Mouse (Mus musculus): ENCODE results near the gene Csrp1.
A peak's percentile ranks its signal among the peaks of the same experiment; 100 is the strongest.

The Csrp1 gene

DNA sequence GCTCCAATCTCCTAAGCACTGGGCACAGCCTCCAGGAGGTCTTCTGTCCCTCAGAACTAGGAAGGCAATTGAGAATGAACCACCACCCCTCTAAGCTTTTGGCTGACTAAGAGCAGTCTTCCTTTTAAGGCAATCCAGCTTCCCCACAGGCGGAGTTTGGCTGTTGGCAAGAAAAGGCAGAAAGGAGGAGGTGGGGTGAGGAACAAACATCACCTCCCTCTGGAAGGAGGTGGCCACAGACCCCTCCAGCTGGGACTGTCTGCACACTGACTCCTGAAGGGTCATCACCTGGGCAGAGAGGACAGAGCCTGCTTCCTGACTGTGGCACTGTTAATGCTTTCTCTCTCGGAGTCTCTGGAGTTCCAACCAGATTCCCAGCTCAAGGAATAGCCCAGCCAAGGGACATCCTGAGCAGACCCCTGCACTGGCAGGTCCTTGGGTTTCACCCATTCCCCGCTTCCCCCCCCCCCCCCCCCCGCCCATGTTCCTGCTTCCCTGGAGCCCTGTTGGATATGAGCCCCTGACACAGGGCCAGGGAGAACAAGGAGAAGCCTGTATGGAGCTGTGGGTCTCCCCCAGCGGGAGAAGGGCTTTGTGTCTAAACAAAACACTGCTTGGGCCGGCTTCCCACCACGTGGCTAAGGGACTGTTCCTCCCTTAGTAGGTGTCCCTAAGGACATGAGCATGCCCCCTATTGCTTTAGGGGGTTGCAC is 14.5 kb downstream of the Csrp1 start:
- no peak for DNase-seq

- no peak for DNase-seq
These were observed 15.6 kb downstream of the Csrp1 start for GRCm38 (mm10) chr1:135735460-135735859.

DNA sequence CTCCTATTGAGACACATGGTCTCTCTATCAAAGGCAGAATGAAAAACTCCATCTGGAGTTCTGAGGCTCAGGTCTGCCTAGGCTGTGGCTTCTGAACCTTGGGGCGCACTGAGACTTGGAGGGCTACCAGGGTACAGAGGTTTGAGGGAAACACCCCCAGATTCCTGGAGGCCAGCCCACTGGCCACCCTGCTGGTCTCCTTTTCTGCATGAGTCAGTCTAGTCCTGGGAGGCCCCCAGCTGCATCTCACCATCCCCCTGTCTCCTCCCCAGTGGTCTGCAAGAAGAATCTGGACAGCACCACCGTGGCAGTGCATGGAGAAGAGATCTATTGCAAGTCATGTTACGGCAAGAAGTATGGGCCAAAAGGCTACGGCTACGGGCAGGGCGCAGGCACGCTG is 25.1 kb downstream of the Csrp1 start:
- DNase-seq: no peak

GRCm38 (mm10) chr1:135746248-135746647 is 26.4 kb downstream of the Csrp1 start:
- no peak for DNase-seq

GRCm38 (mm10) chr1:135752737-135753348 is 33.0 kb downstream of the Csrp1 start:
- DNase-seq: peak; percentile 86 to 90

DNA sequence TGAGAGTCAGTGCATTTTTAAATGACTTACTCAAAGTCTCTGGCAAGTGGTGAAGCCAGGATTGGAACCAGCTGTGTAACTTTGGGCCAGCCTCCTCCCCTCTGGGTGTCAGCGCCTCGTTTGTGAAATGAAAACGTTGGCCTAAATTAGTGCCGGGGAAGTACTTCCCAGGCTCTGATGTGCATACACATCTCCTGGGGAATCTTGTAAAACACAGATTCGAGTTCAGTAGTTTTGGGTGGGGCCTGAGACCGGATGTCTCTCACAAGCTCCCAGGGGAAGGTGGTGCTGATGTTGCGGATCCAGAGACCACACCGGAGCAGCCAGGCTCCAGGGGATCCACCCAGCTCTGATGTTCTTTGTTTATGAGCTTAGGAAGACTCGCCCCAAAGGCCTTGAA is 35.4 kb downstream of the Csrp1 start:
- no peak for DNase-seq

DNA sequence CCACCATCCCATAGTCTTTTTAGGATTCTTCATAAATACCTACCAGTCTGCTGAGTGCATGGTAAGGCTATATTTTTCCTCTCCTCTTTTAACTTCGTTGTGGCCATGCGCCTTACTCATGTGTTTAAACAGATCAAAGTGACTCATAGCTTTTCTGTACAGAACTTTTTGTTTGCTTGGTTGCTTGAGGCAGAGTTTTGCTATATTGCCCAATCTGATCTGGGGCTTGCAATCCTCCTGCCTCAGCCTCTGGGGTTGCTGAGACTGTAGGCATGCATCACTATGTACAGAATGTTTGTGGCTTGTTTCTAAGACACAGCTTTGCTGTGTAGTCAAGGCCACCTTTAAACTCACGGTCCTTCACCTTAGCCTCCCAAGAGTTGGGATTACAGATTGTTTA is 36.1 kb downstream of the Csrp1 start:
- no peak for DNase-seq

DNA sequence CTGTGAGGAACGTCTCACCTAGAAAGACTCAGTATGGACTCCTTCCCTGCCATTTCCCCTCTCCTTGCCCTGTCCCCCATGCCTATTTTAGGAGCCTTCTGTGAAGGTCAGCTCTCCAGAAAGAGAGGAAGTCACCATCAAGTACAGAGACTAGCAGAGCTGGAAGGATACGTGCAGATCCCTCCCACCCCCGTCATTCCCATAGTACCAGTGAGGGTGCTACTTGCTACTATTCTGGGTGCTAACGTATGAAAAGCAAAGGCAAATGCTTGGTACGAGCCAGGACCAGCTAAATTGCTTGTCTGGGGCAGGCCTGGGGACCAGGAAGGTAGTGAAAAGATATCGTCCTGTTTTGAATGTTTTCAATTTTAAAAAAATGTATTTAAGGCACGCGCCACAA is 37.4 kb downstream of the Csrp1 start:
- no peak for DNase-seq

DNA sequence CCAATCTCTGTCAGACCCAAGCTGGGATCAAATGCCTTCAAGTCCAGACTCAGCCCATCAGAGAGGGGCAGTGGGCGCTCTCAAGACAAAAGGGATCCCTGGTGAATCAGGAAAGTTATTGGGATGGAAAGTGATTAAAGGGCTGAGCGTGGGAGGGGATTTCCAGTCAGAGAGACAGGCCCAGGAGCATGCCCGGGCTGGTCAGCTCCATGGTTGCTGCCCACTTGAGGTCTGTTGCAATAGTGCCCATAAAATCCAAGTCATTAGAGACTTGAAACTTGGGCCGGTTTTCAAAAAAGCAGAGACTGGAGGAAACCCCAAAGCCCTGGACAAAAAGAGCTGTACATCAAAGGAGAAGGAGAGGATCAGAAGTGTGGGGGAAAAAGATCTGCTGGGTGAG is 39.8 kb downstream of the Csrp1 start:
- DNase-seq: no peak

DNA sequence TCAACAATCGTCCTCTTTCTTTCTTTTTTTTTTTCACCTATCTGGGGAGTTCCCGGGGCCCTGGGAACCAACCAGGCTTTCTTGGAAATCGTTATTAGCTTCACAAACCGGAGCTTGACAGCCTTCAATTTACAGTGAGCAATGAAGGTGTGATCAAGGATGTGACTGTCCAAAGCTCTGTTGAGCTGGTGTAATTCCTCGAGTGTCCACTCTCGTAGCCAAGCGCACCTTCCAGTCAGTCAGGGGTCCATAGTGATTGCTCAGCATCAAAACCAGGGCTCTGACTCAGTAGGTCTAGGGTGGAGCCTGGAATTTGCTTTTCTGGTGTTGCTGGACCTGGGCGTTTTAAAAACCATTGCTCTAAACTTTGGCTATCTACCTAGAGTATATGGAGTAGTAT is 40.4 kb downstream of the Csrp1 start:
- DNase-seq: no peak

DNA sequence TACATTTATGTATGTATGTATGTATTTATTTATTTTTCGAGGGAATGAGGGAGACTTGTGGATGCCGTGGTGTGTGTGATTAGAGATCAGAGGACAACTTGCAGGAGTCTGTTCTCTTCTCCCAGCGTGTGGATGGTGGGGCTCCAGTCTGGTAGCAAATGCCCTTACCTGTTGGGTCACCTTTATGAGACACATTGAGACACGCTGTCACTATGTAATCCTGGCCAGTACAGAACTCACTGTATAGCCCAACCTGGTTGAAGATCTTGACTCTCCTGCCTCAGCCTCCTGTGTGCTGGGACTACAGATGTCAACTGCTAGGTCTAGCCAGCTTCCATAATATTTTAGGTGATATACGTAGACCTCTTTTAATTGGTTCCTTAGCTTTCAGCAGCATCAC is 41.9 kb downstream of the Csrp1 start:
- DNase-seq: no peak

GRCm38 (mm10) chr1:135763503-135764205 is 43.8 kb downstream of the Csrp1 start:
- no peak for DNase-seq

- DNase-seq: no peak
These were observed 44.3 kb downstream of the Csrp1 start for GRCm38 (mm10) chr1:135764206-135764528.

DNA sequence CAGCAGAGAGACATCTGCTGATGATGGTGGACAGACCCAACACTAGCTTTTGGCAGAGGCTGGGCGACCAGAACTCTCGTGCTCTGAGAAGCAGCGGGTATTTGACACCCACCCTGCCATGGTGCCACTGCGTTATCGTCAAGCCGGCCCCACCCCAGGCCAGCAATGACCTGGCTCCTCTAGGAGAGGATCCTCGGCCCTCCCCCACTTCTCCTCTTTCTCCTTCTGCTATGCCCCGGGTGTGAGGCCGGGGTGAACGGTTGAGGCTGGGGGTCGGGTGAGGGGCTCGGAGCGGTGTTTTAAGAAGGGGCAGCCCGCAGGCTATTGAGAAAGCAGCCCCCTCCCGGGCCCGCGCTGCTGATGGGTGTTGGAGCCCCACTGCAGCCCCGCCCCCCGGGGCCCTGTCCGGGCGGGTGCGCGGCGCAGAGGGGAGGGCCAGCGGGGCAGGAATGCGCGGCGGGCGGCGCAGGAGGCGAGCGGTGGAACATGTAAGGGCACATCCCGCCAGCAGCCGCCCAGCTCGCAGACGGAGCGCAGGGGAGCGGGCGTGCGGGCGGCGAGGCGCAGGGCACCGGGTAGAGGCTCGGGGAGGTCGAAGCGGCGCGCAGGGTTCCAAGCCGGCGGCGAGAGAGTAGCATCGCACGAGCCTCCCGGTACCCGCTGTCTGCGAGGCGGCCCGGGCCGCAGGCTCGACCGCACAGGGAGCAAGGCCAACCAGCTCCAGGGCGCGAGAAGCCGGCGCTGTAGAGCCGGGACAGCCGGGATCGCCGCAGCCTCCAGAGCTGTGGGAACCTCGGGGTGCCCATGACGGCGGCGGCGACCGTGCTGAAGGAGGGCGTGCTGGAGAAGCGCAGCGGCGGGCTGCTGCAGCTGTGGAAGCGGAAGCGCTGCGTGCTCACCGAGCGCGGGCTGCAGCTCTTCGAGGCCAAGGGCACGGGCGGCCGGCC is 46.1 kb downstream of the Csrp1 start, which contains the start of gene Phlda3:
Gene Phlda3 (plus strand): TSS at position 475 of the 947 bp plus-strand sequence.
- peak; percentile 66 to 74 for DNase-seq

DNA sequence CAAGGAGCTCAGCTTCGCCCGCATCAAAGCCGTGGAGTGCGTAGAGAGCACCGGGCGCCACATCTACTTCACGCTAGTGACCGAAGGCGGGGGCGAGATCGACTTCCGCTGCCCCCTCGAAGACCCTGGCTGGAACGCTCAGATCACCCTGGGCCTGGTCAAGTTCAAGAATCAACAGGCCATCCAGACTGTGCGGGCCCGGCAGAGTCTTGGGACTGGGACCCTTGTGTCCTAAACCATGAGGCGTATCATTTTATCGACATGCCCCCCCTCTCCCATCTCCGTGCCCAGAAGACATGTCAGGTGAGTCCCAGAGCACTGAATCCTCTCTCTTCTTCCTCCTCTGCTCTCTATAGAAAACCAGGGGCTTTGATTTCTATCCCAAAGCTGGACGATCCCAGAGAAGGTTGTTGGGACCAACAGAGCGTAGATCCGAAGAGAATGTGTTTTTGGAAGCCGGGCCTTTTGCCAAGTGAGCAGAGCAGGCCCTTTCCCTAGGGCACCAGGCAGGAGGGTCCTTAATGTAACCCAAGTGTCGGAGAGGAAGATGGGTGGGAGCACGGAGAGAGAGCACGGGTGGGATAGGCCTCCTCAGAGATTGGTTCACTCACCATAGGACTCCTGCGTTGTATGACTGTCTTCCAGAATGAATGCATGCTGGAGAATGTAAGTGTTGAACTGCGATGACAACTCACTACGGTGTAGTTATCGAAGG is 46.9 kb downstream of the Csrp1 start:
- no peak for DNase-seq

DNA sequence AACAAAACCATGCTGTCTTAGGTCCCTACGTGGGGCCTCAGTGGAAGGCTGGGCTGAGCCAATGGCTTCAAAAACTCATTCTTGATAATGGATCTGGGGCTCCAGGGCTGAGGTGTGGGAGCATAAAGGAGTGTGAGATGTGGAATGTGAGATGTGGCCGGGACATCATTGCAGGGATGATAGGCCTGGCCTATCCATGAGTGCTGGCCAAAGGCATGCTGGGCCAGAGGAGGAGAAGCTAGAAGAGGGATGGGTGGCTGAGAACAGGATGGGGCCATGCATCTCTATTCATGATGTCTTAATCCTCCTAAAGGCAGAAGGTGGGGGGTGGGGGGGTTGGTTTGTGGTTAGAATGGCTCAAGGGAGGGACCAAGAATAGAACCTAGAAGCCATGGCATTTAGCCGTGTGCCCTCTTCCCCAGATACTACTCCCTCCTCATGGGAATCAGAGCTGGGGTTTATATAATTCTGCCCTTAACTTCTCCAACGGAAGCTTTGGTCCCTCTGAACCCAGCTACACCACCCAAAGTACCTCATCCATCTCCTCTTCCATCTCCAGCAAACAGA is 47.5 kb downstream of the Csrp1 start:
- no peak for DNase-seq

DNA sequence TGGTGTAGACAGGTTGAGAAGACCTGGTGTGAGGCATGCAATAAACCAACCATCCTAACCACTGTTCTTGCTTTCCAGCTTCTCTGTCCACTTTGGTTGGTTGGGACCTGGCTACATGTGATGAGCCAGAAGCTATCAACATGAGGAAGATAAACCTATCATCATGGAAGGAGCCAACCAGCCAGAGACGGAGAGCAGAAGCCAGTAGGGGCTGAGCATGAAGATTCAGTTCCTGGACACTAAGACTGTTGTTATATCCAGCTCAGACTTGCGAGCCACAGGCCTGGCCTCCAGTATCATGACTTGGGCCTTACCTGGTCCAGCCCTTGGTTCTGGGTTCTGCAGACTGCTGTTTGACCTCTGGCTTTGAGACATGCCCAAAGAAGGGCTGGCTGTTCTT is 48.5 kb downstream of the Csrp1 start:
- no peak for DNase-seq

DNA sequence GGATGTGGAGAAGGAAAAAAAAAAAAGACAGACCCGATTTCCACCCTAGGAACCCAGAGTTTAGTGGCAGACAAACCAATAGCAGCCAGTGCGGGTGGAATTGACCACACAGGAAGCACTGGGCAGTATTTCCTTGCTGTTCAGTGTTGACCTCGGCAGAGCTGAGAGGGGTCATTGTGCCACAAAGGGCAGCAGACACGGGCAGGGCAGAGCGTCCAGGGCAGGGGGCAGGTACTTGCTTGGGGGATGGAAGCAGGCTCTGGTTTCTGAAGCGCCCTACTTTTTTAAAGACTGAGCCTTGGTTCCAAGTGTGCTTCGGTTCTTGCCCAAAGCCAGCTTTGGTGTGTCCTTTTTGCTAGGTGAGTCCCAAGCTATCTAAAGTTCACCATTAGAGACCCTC is 50.4 kb downstream of the Csrp1 start:
- DNase-seq: no peak

GRCm38 (mm10) chr1:135770896-135771572 is 51.2 kb downstream of the Csrp1 start:
- no peak for DNase-seq

DNA sequence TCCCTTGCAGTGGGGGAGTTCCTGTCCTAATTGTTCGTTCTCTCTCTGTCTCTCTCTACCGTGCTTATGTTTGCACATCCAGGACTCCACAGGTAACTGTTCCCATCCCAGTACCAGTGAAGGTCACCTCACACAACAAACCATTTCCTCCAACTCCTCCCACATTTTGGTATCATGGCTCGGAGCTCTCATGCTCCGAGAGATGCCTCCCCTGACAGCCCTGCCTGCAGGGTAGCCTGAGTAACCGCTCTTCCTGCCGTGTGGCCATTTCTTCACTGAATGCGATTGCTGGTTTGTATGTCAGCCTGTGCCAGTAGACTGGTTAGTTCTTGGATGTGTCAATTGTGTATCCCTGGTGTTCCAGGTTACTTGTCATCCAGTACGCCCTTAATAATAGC is 51.7 kb downstream of the Csrp1 start:
- no peak for DNase-seq

DNA sequence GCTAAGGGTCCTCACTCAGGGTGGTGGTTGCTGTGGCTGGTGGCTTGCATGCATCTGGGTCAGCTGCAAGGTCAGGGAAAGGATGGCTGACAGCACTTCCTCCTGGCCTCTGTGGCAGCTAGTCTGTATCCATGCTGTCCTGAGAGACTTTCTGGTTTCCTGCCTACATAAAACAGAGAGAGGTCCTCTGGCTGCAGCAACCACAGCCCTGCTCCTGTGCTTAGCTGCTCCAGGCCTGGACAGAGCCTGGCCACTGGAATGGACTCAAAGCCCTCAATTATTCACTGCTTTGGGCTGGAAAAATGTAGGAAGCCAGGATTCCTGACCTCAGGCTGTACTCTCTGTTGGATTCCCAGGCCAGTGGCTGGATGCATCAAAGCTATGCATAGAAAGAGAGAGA is 56.7 kb downstream of the Csrp1 start:
- DNase-seq: no peak

- no peak for DNase-seq
These were observed 57.2 kb downstream of the Csrp1 start for GRCm38 (mm10) chr1:135777046-135777445.
